Mouse (Mus musculus): ENCODE measurements around the gene Tnpo2. TPM values are rescaled to one million over a fixed set of nuclear protein-coding genes. Genes with fewer than 3 reads are reported as not detected.
A peak's percentile ranks its signal among the peaks of the same experiment; 100 is the strongest.
"Not testable (repeated sequence)": the region's sequence is repeated elsewhere in the genome, so short reads cannot be mapped to it uniquely, and the experiment has no call there.

The Tnpo2 gene
- polyA plus RNA-seq, 1 experiment from 2014 or later, result 30.1 TPM

DNA sequence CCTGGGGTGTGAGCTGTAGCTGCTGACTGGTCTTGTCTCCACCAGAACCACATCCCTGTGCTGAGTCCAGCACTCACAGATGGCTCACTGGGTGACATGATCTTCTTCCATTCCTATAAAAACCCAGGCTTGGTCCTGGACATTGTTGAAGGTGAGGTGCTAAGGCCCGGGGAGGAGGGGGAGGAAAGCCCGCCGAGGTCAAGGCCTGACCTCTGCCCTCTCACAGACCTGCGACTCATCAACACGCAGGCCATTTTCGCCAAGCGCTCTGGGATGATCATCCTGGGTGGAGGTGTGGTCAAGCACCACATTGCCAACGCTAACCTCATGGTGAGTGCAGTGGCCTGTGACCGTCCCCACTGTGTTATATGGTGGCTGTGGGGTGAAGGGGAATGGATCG is 37.5 kb downstream of the Tnpo2 start:
- Histone ChIP-seq H3K27me3 (no peaks in the 10 kb centered on the region), H3K36me3 (peaks cover 52% of the 10 kb centered on the region)

GRCm38 (mm10) chr8:85074617-85075016 is 37.9 kb downstream of the Tnpo2 start:
- WGBS, result 80% methylated on average over 10 of the region's 10 CpGs
- Histone ChIP-seq H3K36me3 (peaks cover 52% of the 10 kb centered on the region), H3K27ac (no peak overlapping the region), H3K9ac (no peak overlapping the region), H3K4me1 (peaks cover 12% of the 10 kb centered on the region), H3K9me3 (no peaks in the 10 kb centered on the region), H3K4me3 (no peak overlapping the region), H3K4me2 (no peak overlapping the region), H3K27me3 (no peaks in the 10 kb centered on the region)
- no peak for ATAC-seq (ENCODE audit: insufficient number of reproducible peaks, insufficient read depth, low FRiP score, low TSS enrichment, low read depth)

More for the DNA sequence above, 37.5 kb downstream of the Tnpo2 start:
- 83% methylated on average over 10 of the region's 10 CpGs for WGBS
- H3K9me3 ChIP-seq, result no peaks in the 10 kb centered on the region
- H3K4me3 ChIP-seq, result no peak overlapping the region
- no peak overlapping the region for H3K27ac ChIP-seq
- peaks cover 9% of the 10 kb centered on the region for H3K4me1 ChIP-seq
- no peak overlapping the region for H3K4me2 ChIP-seq
- no peak overlapping the region for H3K9ac ChIP-seq
- ATAC-seq (ENCODE audit: insufficient number of reproducible peaks, insufficient read depth, low FRiP score, low TSS enrichment, low read depth), result no peak

- no peak for ATAC-seq (ENCODE audit: insufficient number of reproducible peaks, insufficient read depth, low FRiP score, low TSS enrichment, low read depth)
- Histone ChIP-seq H3K4me2 (no peak overlapping the region), H3K9me3 (no peaks in the 10 kb centered on the region), H3K27ac (no peak overlapping the region), H3K27me3 (no peaks in the 10 kb centered on the region), H3K4me1 (peaks cover 13% of the 10 kb centered on the region), H3K9ac (no peak overlapping the region), H3K36me3 (peaks cover 52% of the 10 kb centered on the region), H3K4me3 (no peak overlapping the region)
- WGBS, result 82% methylated on average over 9 of the region's 9 CpGs
These were observed 39.3 kb downstream of the Tnpo2 start for GRCm38 (mm10) chr8:85076001-85076400.

DNA sequence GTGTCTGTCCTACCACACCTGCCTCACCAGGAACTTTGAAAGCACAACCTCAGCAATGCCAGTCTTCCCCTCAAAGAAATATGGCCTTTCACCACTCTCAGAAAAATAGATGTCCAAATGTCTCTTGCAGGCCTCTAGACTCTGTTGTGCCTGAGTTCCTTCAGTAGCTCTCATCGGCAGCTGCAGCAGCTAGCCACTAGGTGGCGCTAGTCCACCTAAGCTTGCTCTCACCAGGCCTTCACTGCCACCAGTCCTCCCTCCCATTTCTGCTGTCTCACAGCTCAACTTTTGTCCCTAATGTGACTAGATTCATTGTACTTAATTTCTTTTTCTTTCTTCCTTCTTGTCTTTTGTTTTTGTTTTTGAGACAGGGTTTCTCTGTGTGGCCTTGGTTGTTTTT is 40.3 kb downstream of the Tnpo2 start:
- WGBS, result 0% methylated on average over 2 of the region's 2 CpGs
- H3K27ac ChIP-seq, result no peak overlapping the region
- no peaks in the 10 kb centered on the region for H3K27me3 ChIP-seq
- H3K4me1 ChIP-seq, result peaks cover 19% of the 10 kb centered on the region
- H3K9me3 ChIP-seq, result no peaks in the 10 kb centered on the region
- H3K4me2 ChIP-seq, result no peak overlapping the region
- peaks cover 52% of the 10 kb centered on the region for H3K36me3 ChIP-seq
- no peak for ATAC-seq (ENCODE audit: insufficient number of reproducible peaks, insufficient read depth, low FRiP score, low TSS enrichment, low read depth)
- H3K9ac ChIP-seq, result no peak overlapping the region
- H3K4me3 ChIP-seq, result no peak overlapping the region

DNA sequence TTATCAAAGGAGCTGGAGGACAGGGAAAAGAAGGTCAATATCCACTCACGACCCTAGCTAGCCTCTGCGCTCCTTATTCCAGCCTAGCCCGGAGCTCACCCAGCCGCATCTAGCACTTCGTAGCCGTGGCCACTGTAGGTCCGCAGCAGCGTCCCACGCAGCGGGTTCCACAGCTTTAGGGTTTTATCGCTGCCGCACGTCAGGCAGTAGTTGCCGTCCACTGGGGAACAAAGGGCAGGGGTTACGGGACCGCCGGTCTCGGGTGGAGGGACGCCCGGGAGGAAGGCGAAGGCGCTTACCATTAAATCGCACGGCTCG is 43.5 kb downstream of the Tnpo2 start:
- Histone ChIP-seq H3K36me3 (peaks cover 35% of the 10 kb centered on the region), H3K4me1 (peaks cover 31% of the 10 kb centered on the region), H3K9me3 (no peaks in the 10 kb centered on the region), H3K4me2 (peak overlapping the region; percentile 97), H3K27ac (peak overlapping the region; percentile 62), H3K9ac (peak overlapping the region; percentile 92), H3K27me3 (no peaks in the 10 kb centered on the region), H3K4me3 (peak overlapping the region; percentile 93)
- under 1% methylated on average over 25 of the region's 25 CpGs for WGBS
- no peak for ATAC-seq (ENCODE audit: insufficient number of reproducible peaks, insufficient read depth, low FRiP score, low TSS enrichment, low read depth)

- Histone ChIP-seq H3K4me1 (peaks cover 31% of the 10 kb centered on the region), H3K4me2 (peak within 1 kb of the TSS; percentile 97), H3K27ac (peak within 1 kb of the TSS; percentile 62), H3K9ac (peak within 1 kb of the TSS; percentile 92), H3K36me3 (peaks cover 35% of the 10 kb centered on the region), H3K9me3 (no peaks in the 10 kb centered on the region), H3K27me3 (no peaks in the 10 kb centered on the region), H3K4me3 (peak within 1 kb of the TSS; percentile 93)
- under 1% methylated on average over 30 of the region's 30 CpGs for WGBS
- peak; percentile 17; the same call in 1 of the 2 replicates for ATAC-seq (ENCODE audit: insufficient number of reproducible peaks, insufficient read depth, low FRiP score, low TSS enrichment, low read depth)
These were observed 44.0 kb downstream of the Tnpo2 start, which contains the start of gene Wdr83os for GRCm38 (mm10) chr8:85080532-85081215. TSS of gene Wdr83os (plus strand) at chr8:85080740.

GRCm38 (mm10) chr8:85081216-85081555 is 44.5 kb downstream of the Tnpo2 start, which contains the start of gene Wdr83:
TSS of gene Wdr83 (minus strand) at chr8:85081306.
- Histone ChIP-seq H3K9ac (peak within 1 kb of the TSS; percentile 92), H3K36me3 (peaks cover 33% of the 10 kb centered on the region), H3K4me2 (peak within 1 kb of the TSS; percentile 97), H3K4me3 (peak within 1 kb of the TSS; percentile 93), H3K27ac (peak within 1 kb of the TSS; percentile 62), H3K27me3 (no peaks in the 10 kb centered on the region), H3K4me1 (peaks cover 31% of the 10 kb centered on the region), H3K9me3 (no peaks in the 10 kb centered on the region)
- 0% methylated on average over 9 of the region's 9 CpGs for WGBS
- ATAC-seq (ENCODE audit: insufficient number of reproducible peaks, insufficient read depth, low FRiP score, low TSS enrichment, low read depth), result peak; percentile 53; the same call in 1 of the 2 replicates

DNA sequence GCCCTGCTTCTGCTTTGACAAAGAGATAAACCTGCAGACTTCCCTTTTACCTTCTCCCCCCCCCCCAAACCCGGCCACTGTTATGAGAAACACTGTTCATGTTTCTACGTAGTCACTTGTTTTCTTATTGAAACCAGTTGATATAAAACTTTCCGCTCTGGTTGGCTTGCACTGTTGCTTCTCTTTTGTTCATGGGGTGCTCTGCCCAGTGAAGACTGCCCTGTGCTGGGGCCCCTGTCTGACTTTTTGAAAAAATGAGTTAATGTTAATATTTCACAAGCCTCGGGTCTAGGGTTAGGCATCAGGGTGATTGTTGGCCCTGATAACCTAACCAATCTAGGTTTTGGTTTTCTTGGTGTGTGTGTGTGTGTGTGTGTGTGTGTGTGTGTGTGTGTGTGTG is 45.5 kb downstream of the Tnpo2 start:
- not testable (repeated sequence) for H3K27ac ChIP-seq; H3K4me2 ChIP-seq; H3K27me3 ChIP-seq; H3K9ac ChIP-seq; H3K9me3 ChIP-seq; ATAC-seq (ENCODE audit: insufficient number of reproducible peaks, insufficient read depth, low FRiP score, low TSS enrichment, low read depth); H3K4me3 ChIP-seq
- peaks cover 31% of the 10 kb centered on the region for H3K4me1 ChIP-seq
- H3K36me3 ChIP-seq, result peaks cover 34% of the 10 kb centered on the region
- whole genome bisulfite sequencing, result 89% methylated on average over 4 of the region's 4 CpGs

- under 1% methylated on average over 30 of the region's 30 CpGs for WGBS
- peaks cover 31% of the 10 kb centered on the region for H3K4me1 ChIP-seq
- no peaks in the 10 kb centered on the region for H3K9me3 ChIP-seq
- H3K36me3 ChIP-seq, result peaks cover 39% of the 10 kb centered on the region
- H3K4me3 ChIP-seq, result peak within 1 kb of the TSS; percentile 68
- H3K9ac ChIP-seq, result peak within 1 kb of the TSS; percentile 77
- H3K27ac ChIP-seq, result 0 out of 2 replicates have a peak within 1 kb of the TSS, but pooled peaks have one; percentile 0
- no peaks in the 10 kb centered on the region for H3K27me3 ChIP-seq
- ATAC-seq (ENCODE audit: insufficient number of reproducible peaks, insufficient read depth, low FRiP score, low TSS enrichment, low read depth), result peak; percentile 84
- peak within 1 kb of the TSS; percentile 90 for H3K4me2 ChIP-seq
These were observed 46.5 kb downstream of the Tnpo2 start, which contains the start of gene Man2b1 for GRCm38 (mm10) chr8:85083108-85083813. TSS of gene Man2b1 (plus strand) at chr8:85083270.

DNA sequence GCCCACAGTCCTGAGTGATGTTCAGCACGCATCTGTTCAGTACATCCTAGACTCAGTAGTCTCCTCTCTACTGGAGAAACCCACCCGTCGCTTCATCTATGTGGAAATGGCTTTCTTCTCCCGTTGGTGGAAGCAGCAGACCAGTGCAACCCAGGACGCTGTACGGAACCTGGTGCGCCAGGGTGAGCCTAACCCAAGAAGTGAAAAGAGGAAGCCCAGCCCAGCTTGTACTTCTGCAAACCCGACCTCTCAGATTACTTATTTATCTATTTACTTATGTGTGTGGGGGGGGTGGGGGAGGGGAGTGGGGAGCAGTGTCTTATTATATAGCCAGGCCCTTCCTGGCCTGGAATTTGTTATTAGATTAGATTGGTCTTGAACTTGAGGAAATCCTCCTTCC is 47.9 kb downstream of the Tnpo2 start:
- 84% methylated on average over 8 of the region's 8 CpGs for WGBS
- Histone ChIP-seq H3K4me1 (peaks cover 27% of the 10 kb centered on the region), H3K27ac (no peak overlapping the region), H3K9me3 (no peaks in the 10 kb centered on the region), H3K27me3 (no peaks in the 10 kb centered on the region), H3K4me3 (no peak overlapping the region), H3K9ac (no peak overlapping the region), H3K4me2 (no peak overlapping the region), H3K36me3 (peaks cover 46% of the 10 kb centered on the region)
- ATAC-seq (ENCODE audit: insufficient number of reproducible peaks, insufficient read depth, low FRiP score, low TSS enrichment, low read depth), result no peak

GRCm38 (mm10) chr8:85086238-85086637 is 49.5 kb downstream of the Tnpo2 start:
- no peak for ATAC-seq (ENCODE audit: insufficient number of reproducible peaks, insufficient read depth, low FRiP score, low TSS enrichment, low read depth)
- Histone ChIP-seq H3K27me3 (no peaks in the 10 kb centered on the region), H3K9me3 (no peaks in the 10 kb centered on the region), H3K27ac (no peak overlapping the region), H3K9ac (no peak overlapping the region), H3K36me3 (peaks cover 53% of the 10 kb centered on the region), H3K4me3 (no peak overlapping the region), H3K4me2 (no peak overlapping the region), H3K4me1 (peaks cover 22% of the 10 kb centered on the region)
- 73% methylated on average over 3 of the region's 3 CpGs for WGBS

DNA sequence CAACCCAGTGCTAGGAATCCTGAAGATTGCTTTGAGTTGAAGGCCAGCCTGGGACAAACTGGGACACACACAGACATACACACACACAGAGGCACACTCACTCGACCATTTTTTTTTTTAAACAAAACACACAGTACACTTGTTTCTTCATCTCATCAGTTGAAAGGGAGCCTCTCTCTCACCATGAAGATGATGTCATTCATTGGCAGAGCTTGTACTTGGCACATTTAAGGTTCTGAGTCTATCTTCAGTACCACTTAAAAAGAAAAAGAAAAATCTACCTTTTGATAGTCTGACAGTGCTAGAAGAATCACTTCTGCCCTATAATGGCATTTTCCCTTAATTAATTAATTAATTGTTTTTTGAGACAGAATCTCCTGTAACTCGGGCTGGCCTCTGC is 52.1 kb downstream of the Tnpo2 start:
- peaks cover 69% of the 10 kb centered on the region for H3K36me3 ChIP-seq
- H3K4me1 ChIP-seq, result peaks cover 6% of the 10 kb centered on the region
- ATAC-seq (ENCODE audit: insufficient number of reproducible peaks, insufficient read depth, low FRiP score, low TSS enrichment, low read depth), result no peak
- H3K4me3 ChIP-seq, result no peak overlapping the region
- no peaks in the 10 kb centered on the region for H3K27me3 ChIP-seq
- H3K27ac ChIP-seq, result no peak overlapping the region
- no peak overlapping the region for H3K9ac ChIP-seq
- H3K4me2 ChIP-seq, result no peak overlapping the region
- WGBS, result 82% methylated on average over 2 of the region's 2 CpGs
- no peaks in the 10 kb centered on the region for H3K9me3 ChIP-seq

Measured in embryonic facial prominence, embryonic 13.5 days (tissue).